Mouse (Mus musculus): Measurements from ENCODE around the gene Upf1. TPM values are rescaled to one million over a fixed set of nuclear protein-coding genes. Genes with fewer than 3 reads are reported as not detected.

Gene Upf1
- polyA plus RNA-seq, 1 experiment from 2014 or later = 14.5 TPM

- peak; percentile 63 for DNase-seq (ENCODE audit: extremely low spot score, low spot score)
- no peaks in the 10 kb centered on the region for H3K36me3 ChIP-seq (replicated peaks)
- H3K27me3 ChIP-seq (ENCODE audit: poor library complexity, severe bottlenecking) = peaks cover 97% of the 10 kb centered on the region
- H3K9me3 ChIP-seq = no peaks in the 10 kb centered on the region
- H3K27ac ChIP-seq = no peak overlapping the region
- under 1% methylated on average over 53 of the region's 53 CpGs for WGBS
- peak overlapping the region; percentile 51 for H3K4me3 ChIP-seq
- peaks cover 36% of the 10 kb centered on the region for H3K4me1 ChIP-seq
Measured at GRCm38 (mm10) chr8:70374318-70374927, 21.3 kb upstream of the Upf1 start.

GRCm38 (mm10) chr8:70373397-70374317, 20.6 kb upstream of the Upf1 start, which contains the start of gene Comp:
Comp (plus strand) TSS chr8:70373558.
- H3K36me3 ChIP-seq (replicated peaks) = no peaks in the 10 kb centered on the region
- H3K4me3 ChIP-seq = peak within 1 kb of the TSS; percentile 51
- no peak for DNase-seq (ENCODE audit: extremely low spot score, low spot score)
- H3K27me3 ChIP-seq (ENCODE audit: poor library complexity, severe bottlenecking) = peaks cover 96% of the 10 kb centered on the region
- WGBS = 2% methylated on average over 47 of the region's 47 CpGs
- H3K9me3 ChIP-seq = no peaks in the 10 kb centered on the region
- H3K27ac ChIP-seq = no peak within 1 kb of the TSS
- peaks cover 36% of the 10 kb centered on the region for H3K4me1 ChIP-seq

- Histone ChIP-seq H3K27me3 (ENCODE audit: poor library complexity, severe bottlenecking) (peaks cover 83% of the 10 kb centered on the region), H3K4me1 (peaks cover 36% of the 10 kb centered on the region), H3K36me3 (replicated peaks) (no peaks in the 10 kb centered on the region), H3K4me3 (no peak overlapping the region), H3K27ac (no peak overlapping the region), H3K9me3 (no peaks in the 10 kb centered on the region)
- DNase-seq (ENCODE audit: extremely low spot score, low spot score) = no peak
- WGBS = 39% methylated on average over 6 of the region's 6 CpGs
Measured at GRCm38 (mm10) chr8:70371951-70372350, 18.9 kb upstream of the Upf1 start.

- Histone ChIP-seq H3K27me3 (ENCODE audit: poor library complexity, severe bottlenecking) (peaks cover 76% of the 10 kb centered on the region), H3K4me1 (peaks cover 27% of the 10 kb centered on the region), H3K4me3 (no peak overlapping the region), H3K9me3 (no peaks in the 10 kb centered on the region), H3K27ac (no peak overlapping the region), H3K36me3 (replicated peaks) (no peaks in the 10 kb centered on the region)
- no peak for DNase-seq (ENCODE audit: extremely low spot score, low spot score)
- WGBS = 80% methylated on average over 7 of the region's 7 CpGs
Measured at GRCm38 (mm10) chr8:70370476-70370875, 17.4 kb upstream of the Upf1 start.

GRCm38 (mm10) chr8:70366588-70366987, 13.5 kb upstream of the Upf1 start:
- H3K9me3 ChIP-seq = no peaks in the 10 kb centered on the region
- H3K4me3 ChIP-seq = no peak overlapping the region
- peaks cover 49% of the 10 kb centered on the region for H3K27me3 ChIP-seq (ENCODE audit: poor library complexity, severe bottlenecking)
- H3K4me1 ChIP-seq = peaks cover 11% of the 10 kb centered on the region
- H3K27ac ChIP-seq = no peak overlapping the region
- DNase-seq (ENCODE audit: extremely low spot score, low spot score) = no peak
- H3K36me3 ChIP-seq (replicated peaks) = no peaks in the 10 kb centered on the region
- 72% methylated on average over 5 of the region's 5 CpGs for WGBS

- Histone ChIP-seq H3K27ac (no peak overlapping the region), H3K4me3 (no peak overlapping the region), H3K36me3 (replicated peaks) (no peaks in the 10 kb centered on the region), H3K27me3 (ENCODE audit: poor library complexity, severe bottlenecking) (peaks cover 28% of the 10 kb centered on the region), H3K9me3 (no peaks in the 10 kb centered on the region), H3K4me1 (peaks cover 11% of the 10 kb centered on the region)
- DNase-seq (ENCODE audit: extremely low spot score, low spot score) = no peak
- 34% methylated on average over 5 of the region's 5 CpGs for WGBS
Measured at GRCm38 (mm10) chr8:70364066-70364465, 11.0 kb upstream of the Upf1 start.

- H3K9me3 ChIP-seq = no peaks in the 10 kb centered on the region
- DNase-seq (ENCODE audit: extremely low spot score, low spot score) = no peak
- peaks cover 20% of the 10 kb centered on the region for H3K27me3 ChIP-seq (ENCODE audit: poor library complexity, severe bottlenecking)
- H3K36me3 ChIP-seq (replicated peaks) = no peaks in the 10 kb centered on the region
- no peak overlapping the region for H3K4me3 ChIP-seq
- H3K4me1 ChIP-seq = peaks cover 10% of the 10 kb centered on the region
- WGBS = 82% methylated on average over 10 of the region's 10 CpGs
- H3K27ac ChIP-seq = no peak overlapping the region
Measured at GRCm38 (mm10) chr8:70361484-70362032, 8.5 kb upstream of the Upf1 start.

GRCm38 (mm10) chr8:70360769-70361168, 7.7 kb upstream of the Upf1 start:
- no peaks in the 10 kb centered on the region for H3K36me3 ChIP-seq (replicated peaks)
- DNase-seq (ENCODE audit: extremely low spot score, low spot score) = no peak
- H3K27me3 ChIP-seq (ENCODE audit: poor library complexity, severe bottlenecking) = peaks cover 16% of the 10 kb centered on the region
- 53% methylated on average over 4 of the region's 4 CpGs for WGBS
- no peaks in the 10 kb centered on the region for H3K9me3 ChIP-seq
- H3K27ac ChIP-seq = no peak overlapping the region
- no peak overlapping the region for H3K4me3 ChIP-seq
- peaks cover 8% of the 10 kb centered on the region for H3K4me1 ChIP-seq

- H3K36me3 ChIP-seq (replicated peaks) = no peaks in the 10 kb centered on the region
Measured at GRCm38 (mm10) chr8:70359411-70359810, 6.3 kb upstream of the Upf1 start.

GRCm38 (mm10) chr8:70356111-70356510, 3.0 kb upstream of the Upf1 start:
- no peaks in the 10 kb centered on the region for H3K9me3 ChIP-seq
- H3K36me3 ChIP-seq (replicated peaks) = 0 out of 2 replicates have a peak, but pooled peaks cover 2% of the 10 kb centered on the region
- WGBS = 83% methylated on average over 1 of the region's 1 CpGs
- no peak overlapping the region for H3K4me3 ChIP-seq
- no peak overlapping the region for H3K27ac ChIP-seq
- DNase-seq (ENCODE audit: extremely low spot score, low spot score) = no peak
- peaks cover 28% of the 10 kb centered on the region for H3K4me1 ChIP-seq
- H3K27me3 ChIP-seq (ENCODE audit: poor library complexity, severe bottlenecking) = peaks cover 4% of the 10 kb centered on the region

More at GRCm38 (mm10) chr8:70359411-70359810, 6.3 kb upstream of the Upf1 start:
- DNase-seq (ENCODE audit: extremely low spot score, low spot score) = no peak
- Histone ChIP-seq H3K27ac (no peak overlapping the region), H3K4me1 (peaks cover 8% of the 10 kb centered on the region), H3K4me3 (no peak overlapping the region), H3K27me3 (ENCODE audit: poor library complexity, severe bottlenecking) (peaks cover 16% of the 10 kb centered on the region), H3K9me3 (no peaks in the 10 kb centered on the region)
- 63% methylated on average over 3 of the region's 3 CpGs for WGBS

- Histone ChIP-seq H3K4me3 (peak overlapping the region; percentile 97), H3K27me3 (ENCODE audit: poor library complexity, severe bottlenecking) (peaks cover 4% of the 10 kb centered on the region), H3K27ac (peak overlapping the region; percentile 96), H3K9me3 (no peaks in the 10 kb centered on the region), H3K36me3 (replicated peaks) (peaks cover 23% of the 10 kb centered on the region), H3K4me1 (peaks cover 49% of the 10 kb centered on the region)
- no peak for DNase-seq (ENCODE audit: extremely low spot score, low spot score)
- 72% methylated on average over 4 of the region's 4 CpGs for WGBS
Measured at GRCm38 (mm10) chr8:70354004-70354403, 926 bp upstream of the Upf1 start.

GRCm38 (mm10) chr8:70352657-70353151, 374 bp downstream of the Upf1 start:
- Histone ChIP-seq H3K9me3 (no peaks in the 10 kb centered on the region), H3K4me3 (peak overlapping the region; percentile 97), H3K36me3 (replicated peaks) (peaks cover 36% of the 10 kb centered on the region), H3K27ac (peak overlapping the region; percentile 96), H3K4me1 (peaks cover 61% of the 10 kb centered on the region), H3K27me3 (ENCODE audit: poor library complexity, severe bottlenecking) (no peaks in the 10 kb centered on the region)
- DNase-seq (ENCODE audit: extremely low spot score, low spot score) = no peak
- under 1% methylated on average over 64 of the region's 64 CpGs for WGBS

Data from forebrain, embryonic 10.5 days (tissue).